Mouse (Mus musculus) gastrocnemius, adult 2 months (tissue): ENCODE measurements around the gene Hivep2. TPM values are rescaled to one million over a fixed set of nuclear protein-coding genes. Genes with fewer than 3 reads are reported as not detected.
A peak's percentile ranks its signal among the peaks of the same experiment; 100 is the strongest.

Experiments used
- DNase-seq: peaks from one replicate; pipeline ENCODE4 v3.0.0; 2022
- H3K27ac ChIP-seq: fragments of 200-600 bp; 2 replicates; pipeline ENCODE4 v1.8.1; 2022; ENCODE audit warnings: mild to moderate bottlenecking
- H3K4me3 ChIP-seq: fragments of 200-600 bp; 2 replicates; pipeline ENCODE4 v1.8.1; 2022; ENCODE audit warnings: mild to moderate bottlenecking, moderate library complexity
- CTCF ChIP-seq: fragments of 200-600 bp; IDR thresholded peaks from 2 replicates; pipeline ENCODE4 v1.8.1; 2022; ENCODE audit warnings: antibody characterized with exemption, mild to moderate bottlenecking, moderate library complexity
- intact Hi-C: fragments of 180-260 bp; cut with DNase I; formaldehyde crosslinking; loops from one replicate; pipeline ENCODE4 v1.15.1; 2025
- total RNA-seq, 2 experiments: library from RNA; stranded (reverse); gene quantifications; 2 replicates each; pipeline ENCODE4 v1.2.3; 2021

The Hivep2 gene
- total RNA-seq, 2 experiments from 2014 or later: 40.5 to 42.0 TPM

DNA sequence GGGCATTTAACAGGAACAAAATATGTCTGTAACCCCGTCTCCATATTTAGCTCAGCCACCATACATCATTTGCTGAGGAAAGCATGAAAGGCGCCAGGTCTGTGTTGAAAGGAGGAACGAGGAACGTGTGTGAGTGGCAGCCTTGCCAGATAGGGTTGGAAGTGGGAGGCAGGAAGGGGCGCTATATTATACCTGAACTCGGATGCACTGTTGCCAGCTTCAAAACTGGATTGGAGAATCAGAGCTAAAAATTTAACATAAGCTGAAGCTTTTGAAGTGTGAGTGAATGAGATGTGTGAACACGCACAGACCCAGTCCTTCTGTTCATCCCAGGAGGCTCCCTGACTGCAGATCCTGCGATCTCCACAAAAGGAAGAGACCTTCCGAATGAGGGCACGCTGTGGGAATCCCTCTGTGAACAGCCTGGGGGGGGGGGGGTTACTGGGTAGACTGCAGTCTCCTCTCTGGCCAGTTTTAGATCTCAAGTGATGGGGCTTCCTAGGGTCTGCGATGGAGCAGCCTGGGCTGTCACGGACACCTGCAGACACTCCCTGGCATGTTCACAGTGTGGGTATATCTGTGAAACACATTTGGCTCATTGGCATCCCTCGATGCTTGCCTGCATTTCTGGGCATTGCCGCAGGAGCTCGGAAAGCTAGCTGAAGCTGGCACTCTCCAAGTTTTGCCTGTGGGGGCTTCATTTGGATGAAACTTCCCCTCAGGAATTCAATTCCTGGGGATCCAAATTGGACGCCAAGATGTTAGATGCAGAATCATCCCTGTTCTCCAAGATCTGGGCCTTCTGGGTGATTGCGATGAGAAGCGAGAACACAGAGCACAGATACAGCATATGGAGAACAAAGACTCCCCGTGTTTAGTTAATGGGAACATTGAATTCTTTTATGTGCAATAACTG is 213.8 kb downstream of the Hivep2 start:
- Histone ChIP-seq H3K4me3 (no peak overlapping the region), H3K27ac (no peak overlapping the region)
- DNase-seq: no peak
- TF ChIP-seq CTCF: no peak
- intact Hi-C loops: no loop called here

- intact Hi-C loops: no loop called here
- DNase-seq: no peak
- Histone ChIP-seq H3K27ac (no peak overlapping the region), H3K4me3 (no peak overlapping the region)
- no peak for TF ChIP-seq CTCF
Measured at GRCm38 (mm10) chr10:14186352-14186976, 220.6 kb downstream of the Hivep2 start.

DNA sequence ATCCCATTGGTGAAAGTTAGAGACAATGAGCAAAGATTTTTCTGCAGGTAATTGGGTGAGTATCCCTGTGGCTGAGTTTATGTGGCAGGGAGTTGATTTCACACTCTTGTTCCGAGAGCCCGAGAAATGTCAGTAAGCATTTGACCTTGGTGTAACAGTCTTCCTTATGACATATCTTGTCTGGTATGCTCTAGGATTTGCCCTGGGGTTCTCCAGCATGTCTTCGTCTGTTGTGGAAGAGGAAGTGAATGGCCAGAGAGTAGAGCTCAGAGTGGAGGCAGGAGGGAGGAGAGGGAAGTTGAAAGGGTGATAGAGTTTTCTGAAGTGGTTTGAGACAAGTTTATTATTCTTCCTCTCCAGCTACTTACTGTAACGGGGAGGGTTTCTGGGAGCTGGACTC is 223.2 kb downstream of the Hivep2 start:
- no peak for TF ChIP-seq CTCF

DNA sequence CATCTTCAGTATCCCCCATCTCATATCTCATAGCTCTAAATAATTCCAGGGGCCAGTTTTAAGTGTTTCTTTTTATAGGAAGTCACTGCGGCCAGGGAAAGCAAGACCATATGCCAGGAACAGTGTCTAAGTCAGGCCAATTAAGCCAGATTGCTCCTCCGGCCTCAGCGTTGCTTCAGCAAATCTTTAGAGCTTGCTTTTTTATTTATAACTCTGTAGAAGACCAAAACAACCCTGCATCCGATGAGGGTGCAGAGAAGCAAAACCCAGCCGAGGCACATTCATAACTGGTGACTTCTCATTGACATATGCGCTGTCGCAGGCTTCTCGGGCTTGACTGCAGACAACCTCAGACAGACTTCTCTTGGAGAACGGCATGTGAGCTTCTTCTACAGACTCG is 225.3 kb downstream of the Hivep2 start:
- peak overlapping the region; percentile 37 for H3K4me3 ChIP-seq
- intact Hi-C loops: loop anchor here (10.0 kb wide), 1 partner anchor 276 kb away; no protein-coding TSS in a partner anchor
- H3K27ac ChIP-seq: peak overlapping the region; percentile 85
- DNase-seq: peak; percentile 57
- no peak for TF ChIP-seq CTCF

More for the DNA sequence above, 223.2 kb downstream of the Hivep2 start:
- DNase-seq: no peak
- intact Hi-C loops: no loop called here
- no peak overlapping the region for H3K4me3 ChIP-seq
- no peak overlapping the region for H3K27ac ChIP-seq

- Histone ChIP-seq H3K27ac (peak overlapping the region; percentile 85), H3K4me3 (no peak overlapping the region)
- intact Hi-C loops: loop anchor here (10.0 kb wide), 1 partner anchor 277 kb away; no protein-coding TSS in a partner anchor
- no peak for DNase-seq
- TF ChIP-seq CTCF: no peak
Measured at GRCm38 (mm10) chr10:14192156-14192555, 226.3 kb downstream of the Hivep2 start.

- no peak overlapping the region; the same call in 1 of the 2 replicates for H3K27ac ChIP-seq
- DNase-seq: no peak
- intact Hi-C loops: loop anchor here (10.0 kb wide), 1 partner anchor 279 kb away; no protein-coding TSS in a partner anchor
- TF ChIP-seq CTCF: no peak
- no peak overlapping the region for H3K4me3 ChIP-seq
Measured at GRCm38 (mm10) chr10:14193702-14194101, 227.8 kb downstream of the Hivep2 start.

GRCm38 (mm10) chr10:14195778-14196650 is 230.1 kb downstream of the Hivep2 start:
- Histone ChIP-seq H3K27ac (peak overlapping the region; percentile 78), H3K4me3 (peak overlapping the region; percentile 44)
- DNase-seq: peak; percentile 63
- intact Hi-C loops: loop anchor here (5.0 to 10.0 kb wide), 2 partner anchors 229 to 281 kb away; partner anchors contain the start of gene Hivep2
- TF ChIP-seq CTCF: no peak

- no peak overlapping the region for H3K4me3 ChIP-seq
- no peak overlapping the region; the same call in 1 of the 2 replicates for H3K27ac ChIP-seq
- TF ChIP-seq CTCF: no peak
- intact Hi-C loops: loop anchor here (5.0 to 10.0 kb wide), 2 partner anchors 229 to 282 kb away; partner anchors contain the start of gene Hivep2
- no peak for DNase-seq
Measured at GRCm38 (mm10) chr10:14196785-14197184, 230.9 kb downstream of the Hivep2 start.

DNA sequence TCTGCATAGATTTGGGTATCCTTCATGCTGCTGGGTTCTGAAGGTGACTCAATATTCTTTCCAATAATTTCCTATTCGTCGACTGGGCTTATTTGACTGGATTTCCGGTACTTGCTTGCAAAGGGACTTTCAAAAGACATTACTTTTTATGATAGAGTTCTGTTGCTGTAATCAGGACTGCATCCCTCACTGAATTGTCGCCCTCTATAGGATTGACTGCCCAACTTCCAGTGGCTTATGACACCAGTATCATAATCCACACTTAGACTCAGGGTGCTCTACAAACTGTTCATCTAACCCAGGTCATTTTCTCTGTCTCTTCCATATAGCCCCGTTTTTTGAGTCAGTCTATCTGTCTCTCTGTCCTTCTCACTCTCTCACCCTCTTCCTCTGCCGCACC is 231.4 kb downstream of the Hivep2 start:
- no peak for DNase-seq
- Histone ChIP-seq H3K4me3 (no peak overlapping the region), H3K27ac (no peak overlapping the region)
- TF ChIP-seq CTCF: peak; percentile 49
- intact Hi-C loops: loop anchor here (5.0 to 10.0 kb wide), 2 partner anchors 230 to 282 kb away; partner anchors contain the start of gene Hivep2

DNA sequence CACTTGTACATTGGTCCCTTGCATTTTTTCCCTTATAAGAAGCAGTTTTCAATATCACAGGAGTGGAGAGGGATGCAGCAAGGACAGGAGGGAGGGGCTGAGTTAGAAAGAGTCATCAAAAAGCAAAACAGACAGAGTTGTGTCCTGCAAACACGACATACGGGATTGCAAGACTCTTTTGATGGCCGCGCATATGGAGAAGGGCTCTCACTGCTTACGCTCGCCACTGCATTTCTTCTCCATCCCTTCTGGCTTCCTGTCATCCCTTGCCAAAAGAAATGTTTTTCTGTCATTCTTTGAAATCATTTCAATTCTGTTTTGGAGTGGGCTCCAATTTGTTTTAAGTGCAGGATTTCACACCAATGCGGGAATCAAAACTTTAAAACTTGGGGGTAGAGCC is 233.5 kb downstream of the Hivep2 start:
- H3K27ac ChIP-seq: no peak overlapping the region
- no peak for DNase-seq
- intact Hi-C loops: loop anchor here (5.0 to 10.0 kb wide), 2 partner anchors 232 to 285 kb away; partner anchors contain the start of gene Hivep2
- no peak overlapping the region for H3K4me3 ChIP-seq
- no peak for TF ChIP-seq CTCF

- peak; percentile 82 for TF ChIP-seq CTCF
- Histone ChIP-seq H3K27ac (no peak overlapping the region), H3K4me3 (no peak overlapping the region)
- intact Hi-C loops: loop anchor here (10.0 kb wide), 1 partner anchor 396 kb away; no protein-coding TSS in a partner anchor
- peak; percentile 63 for DNase-seq
Measured at GRCm38 (mm10) chr10:14200310-14200709, 234.4 kb downstream of the Hivep2 start.

Other genes with a start within 250 kb of the Hivep2 start
- gene Aig1, start 97.1 kb upstream of the Hivep2 start, total RNA-seq: 10 to 100 TPM; 15.7 to 18.0 TPM